Mouse (Mus musculus) thymus, postnatal 4 days (tissue): ENCODE results near the gene Pald1.

ENCODE experiments used
- DNase-seq: peaks from one replicate; pipeline ENCODE4 v3.0.0; 2021

Gene Pald1

DNA sequence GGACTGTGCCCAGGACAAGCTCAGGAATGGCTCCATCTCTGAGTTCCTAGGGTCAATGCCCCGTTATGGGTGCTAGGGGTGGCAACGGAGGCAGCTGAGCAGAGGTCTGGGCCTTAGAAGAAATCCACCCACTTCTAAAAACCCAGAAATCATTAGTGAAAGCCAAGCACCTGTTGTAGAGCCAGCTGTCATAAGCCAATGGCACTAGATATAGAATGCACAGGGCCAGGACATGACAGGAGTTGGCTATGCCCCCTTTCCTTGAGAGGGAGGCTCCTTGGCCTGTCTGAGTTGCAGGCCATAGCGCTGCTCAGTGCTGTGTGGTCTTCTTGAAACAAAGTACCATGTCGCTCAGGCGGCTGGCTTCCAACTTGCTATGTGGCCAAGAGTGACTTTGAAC, 17.1 kb upstream of the Pald1 start:
- DNase-seq: no peak

- peak; percentile 72 for DNase-seq
Measured at GRCm38 (mm10) chr10:61399156-61399734, 15.9 kb upstream of the Pald1 start.

- DNase-seq: no peak
Measured at GRCm38 (mm10) chr10:61398125-61398524, 14.8 kb upstream of the Pald1 start.

GRCm38 (mm10) chr10:61394476-61395136, 11.3 kb upstream of the Pald1 start:
- DNase-seq: no peak

GRCm38 (mm10) chr10:61392584-61392983, 9.3 kb upstream of the Pald1 start:
- no peak for DNase-seq

- no peak for DNase-seq
Measured at GRCm38 (mm10) chr10:61390148-61390547, 6.8 kb upstream of the Pald1 start.

GRCm38 (mm10) chr10:61389020-61389419, 5.7 kb upstream of the Pald1 start:
- no peak for DNase-seq

GRCm38 (mm10) chr10:61386284-61386683, 3.0 kb upstream of the Pald1 start:
- no peak for DNase-seq

- no peak for DNase-seq
Measured at GRCm38 (mm10) chr10:61385174-61385573, 1.8 kb upstream of the Pald1 start.

- DNase-seq: no peak
Measured at GRCm38 (mm10) chr10:61383715-61384047, 351 bp upstream of the Pald1 start.

- no peak for DNase-seq
Measured at GRCm38 (mm10) chr10:61382281-61382731, 1.0 kb downstream of the Pald1 start.

DNA sequence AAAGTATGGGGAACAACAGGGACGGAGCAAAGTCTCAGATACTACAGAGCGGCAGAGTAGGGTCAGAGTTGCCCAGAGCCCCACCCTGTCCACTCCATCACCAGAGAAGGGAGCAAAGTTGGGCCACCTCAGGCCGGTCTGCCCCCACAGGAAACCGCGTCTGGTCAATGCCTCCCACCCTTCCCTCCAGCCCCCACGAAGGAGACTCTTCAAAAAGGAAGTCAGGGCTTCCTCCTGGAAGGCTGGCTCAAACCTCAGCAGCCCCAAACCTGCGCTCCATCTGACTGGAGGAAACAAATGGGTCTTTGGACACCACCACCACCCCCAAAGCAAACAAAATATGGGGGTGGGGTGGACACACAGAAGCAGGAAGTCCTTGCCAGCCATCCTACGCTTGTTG, 1.5 kb downstream of the Pald1 start:
- DNase-seq: no peak

DNA sequence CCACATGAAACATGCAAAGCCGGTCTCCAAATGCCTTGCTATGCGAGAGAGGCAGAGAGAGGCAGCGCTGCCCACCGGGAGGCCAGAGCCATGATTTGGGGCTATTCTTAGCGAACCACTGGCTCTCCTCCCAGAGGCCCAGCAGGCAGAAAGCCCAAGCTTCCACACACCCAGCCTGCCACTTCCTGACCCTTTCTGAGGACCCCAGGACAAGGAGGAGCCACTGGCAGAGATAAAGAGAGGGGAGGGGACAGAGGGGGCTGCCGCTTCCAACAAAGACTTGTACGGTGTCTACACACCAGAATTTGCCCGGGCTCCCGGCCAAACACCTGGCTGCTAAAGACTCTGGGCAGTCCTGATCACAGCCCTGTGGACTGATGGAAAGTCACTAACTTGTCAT, 3.1 kb downstream of the Pald1 start:
- no peak for DNase-seq

DNA sequence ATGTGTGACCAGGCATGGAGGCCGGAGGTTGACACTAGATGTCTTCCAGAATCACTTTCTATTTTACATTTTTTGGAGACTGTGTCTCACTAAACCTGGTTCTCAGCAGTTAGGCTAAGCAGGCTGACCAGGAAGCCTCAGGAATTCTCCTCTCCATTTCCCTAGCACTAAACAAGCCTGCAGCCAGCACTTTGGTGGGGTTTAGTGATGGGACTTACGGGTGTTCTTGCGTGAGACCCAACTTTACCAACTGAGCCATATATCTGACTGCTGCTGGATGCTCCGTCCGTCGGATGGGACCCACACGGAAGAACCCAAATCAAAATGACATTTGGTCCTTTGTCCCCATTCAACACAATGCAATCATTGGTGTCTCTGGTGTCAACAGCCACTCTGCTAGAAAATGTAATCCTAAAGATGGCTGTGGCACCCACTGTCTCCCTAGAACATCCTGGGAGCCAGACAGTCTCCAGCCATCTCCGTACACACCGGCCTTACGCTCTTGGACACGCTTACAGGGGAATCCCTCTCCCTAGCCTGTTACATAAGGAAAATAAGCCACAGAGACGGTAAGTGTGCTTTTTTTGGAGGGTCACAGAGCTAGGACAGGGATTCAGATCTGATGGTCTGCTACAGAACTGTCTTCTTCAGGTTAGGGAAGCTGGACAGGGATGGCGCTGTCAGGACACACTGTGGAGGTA, 3.8 kb downstream of the Pald1 start:
- no peak for DNase-seq

DNA sequence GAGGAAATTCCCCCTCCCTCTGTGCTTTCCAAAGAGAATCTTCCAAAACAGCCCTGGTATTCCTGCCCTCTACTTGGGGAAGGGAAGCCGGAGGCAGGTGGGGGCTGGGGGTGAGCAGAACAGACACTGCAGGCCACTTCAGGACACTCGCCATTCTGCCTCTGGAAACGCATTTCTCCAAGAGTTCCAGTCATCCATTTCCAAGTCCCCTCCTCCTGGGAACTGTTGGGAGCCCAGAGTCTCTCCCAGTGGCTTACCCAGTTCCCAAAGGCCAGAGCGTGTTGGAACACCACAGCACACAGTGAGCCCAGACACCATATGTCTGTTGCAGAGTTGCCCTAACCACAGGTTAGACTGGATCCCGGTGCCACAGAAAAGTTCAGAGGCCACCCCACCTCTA, 4.6 kb downstream of the Pald1 start:
- DNase-seq: no peak

- DNase-seq: no peak
Measured at GRCm38 (mm10) chr10:61378050-61378449, 5.3 kb downstream of the Pald1 start.

DNA sequence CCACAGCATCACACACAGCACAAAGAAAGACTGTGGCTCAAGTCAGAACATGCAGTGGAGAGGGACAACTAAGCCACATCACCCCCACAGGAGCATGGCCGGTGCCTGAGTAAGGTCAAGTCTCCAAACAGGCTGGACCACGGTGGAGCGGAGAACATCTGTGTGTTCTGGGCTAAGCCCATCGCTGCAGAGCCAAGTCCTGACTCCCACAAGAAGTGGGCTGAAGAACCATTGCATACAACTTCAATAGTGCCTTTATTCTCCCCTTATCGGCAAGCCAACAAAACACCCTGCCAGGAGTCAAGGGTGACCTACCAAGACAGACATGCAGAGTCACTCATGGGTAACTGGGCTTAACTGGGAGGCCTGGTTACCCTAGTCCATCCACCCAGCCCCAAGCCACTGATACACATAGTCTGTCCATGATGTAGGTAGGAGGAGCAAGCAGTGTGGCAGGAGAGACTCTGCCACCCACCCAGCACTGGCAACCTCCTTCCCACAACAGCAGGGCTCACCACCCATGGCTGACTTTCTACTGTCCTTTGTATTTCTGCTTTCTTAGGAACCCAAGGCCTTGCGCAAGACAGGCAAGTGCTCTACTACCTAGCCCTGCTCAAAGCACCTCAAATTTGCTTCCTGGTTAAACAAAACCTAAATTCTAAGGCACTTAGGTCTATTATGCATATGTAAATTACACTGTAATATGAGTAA, 8.4 kb downstream of the Pald1 start:
- no peak for DNase-seq

DNA sequence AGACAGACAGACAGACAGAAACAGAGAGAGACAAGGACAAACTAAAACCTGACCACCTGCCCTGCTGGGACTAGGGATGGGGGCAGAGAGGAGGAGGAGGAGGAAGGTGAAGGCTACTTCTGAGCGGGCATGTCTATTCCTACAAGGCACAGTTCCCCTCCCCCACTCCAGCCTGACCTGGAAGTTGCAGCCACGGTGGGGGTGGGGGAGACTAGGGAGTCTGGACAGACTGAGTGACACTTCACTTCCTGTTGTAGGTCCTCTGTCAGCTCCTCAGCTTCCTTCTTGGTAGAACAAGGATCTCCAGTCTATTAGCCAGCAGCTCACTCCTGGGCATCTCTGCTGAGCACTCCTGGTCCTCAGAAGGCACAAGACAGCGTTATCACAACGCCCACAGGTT, 9.3 kb downstream of the Pald1 start:
- peak; percentile 21 for DNase-seq

GRCm38 (mm10) chr10:61372585-61372923, 10.8 kb downstream of the Pald1 start:
- DNase-seq: no peak

DNA sequence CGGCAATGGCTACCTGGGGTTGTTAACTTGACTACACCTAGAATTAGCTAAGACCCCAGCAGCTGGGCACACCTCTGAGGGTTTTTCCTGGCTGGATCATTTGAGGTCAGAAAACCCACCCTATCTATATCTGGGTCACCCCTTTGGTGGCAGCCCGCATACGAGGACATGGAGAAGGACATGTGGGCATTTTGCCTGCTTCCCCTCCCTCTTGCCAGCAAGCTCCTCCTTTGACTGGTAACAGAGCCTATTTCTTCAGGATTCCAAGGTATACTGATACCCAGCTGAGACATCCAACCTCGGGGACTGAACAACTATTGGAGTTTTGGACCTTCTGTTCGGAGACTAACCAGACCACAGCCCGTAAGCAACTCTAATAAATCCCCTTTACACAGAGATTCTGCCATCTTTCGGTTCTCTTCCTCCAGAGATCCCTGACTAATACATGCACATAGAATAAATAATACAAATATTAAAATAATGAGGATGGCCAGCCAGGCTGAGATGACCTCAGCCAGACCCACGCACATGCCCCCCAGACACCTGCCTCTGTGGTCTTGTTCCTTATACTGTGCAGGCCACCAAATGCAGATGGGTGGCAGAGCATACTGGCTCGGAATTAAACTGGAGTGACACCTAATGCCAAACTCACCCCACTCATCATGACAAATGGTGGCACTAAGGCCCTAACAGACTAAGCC, 11.3 kb downstream of the Pald1 start:
- DNase-seq: no peak

GRCm38 (mm10) chr10:61370273-61370979, 12.9 kb downstream of the Pald1 start:
- DNase-seq: no peak

DNA sequence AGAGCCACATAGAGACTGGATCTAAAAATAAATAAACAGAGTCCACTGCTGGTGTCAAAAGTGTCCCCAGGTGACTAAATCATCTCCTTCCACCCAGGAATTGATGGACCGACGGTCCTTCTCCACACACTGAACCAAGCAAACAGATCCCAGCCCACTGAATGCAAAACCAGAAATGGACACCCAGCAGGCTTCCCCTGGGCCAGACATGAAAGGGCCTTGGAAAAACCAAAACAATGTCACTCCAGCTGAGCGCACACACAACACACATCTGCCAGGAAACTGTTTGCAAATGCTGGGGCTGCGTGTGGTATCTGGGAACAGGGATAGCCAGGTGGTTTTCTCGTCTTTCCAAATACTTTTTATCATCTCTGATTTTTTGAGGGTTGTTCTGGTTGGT, 13.6 kb downstream of the Pald1 start:
- DNase-seq: no peak

DNA sequence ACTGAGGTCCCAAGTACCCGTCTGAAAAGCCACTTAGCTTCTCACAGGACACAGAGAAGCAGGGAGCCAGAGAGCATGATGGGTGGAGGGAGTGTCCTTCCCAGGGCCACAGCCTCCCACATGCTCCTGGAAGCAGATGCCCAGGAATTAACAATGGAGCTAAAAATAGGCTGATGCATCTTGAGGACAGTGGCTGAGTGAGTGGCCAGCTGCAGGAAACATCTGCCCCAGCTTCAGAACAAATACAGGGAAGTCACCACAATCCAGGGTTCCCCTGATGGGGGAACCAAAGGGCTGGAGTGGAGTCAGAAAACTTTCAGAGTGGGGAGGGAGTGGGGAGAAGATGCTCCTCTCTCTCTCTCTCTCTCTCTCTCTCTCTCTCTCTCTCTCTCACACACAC, 17.4 kb downstream of the Pald1 start:
- no peak for DNase-seq
